In the genomic region with DNA sequence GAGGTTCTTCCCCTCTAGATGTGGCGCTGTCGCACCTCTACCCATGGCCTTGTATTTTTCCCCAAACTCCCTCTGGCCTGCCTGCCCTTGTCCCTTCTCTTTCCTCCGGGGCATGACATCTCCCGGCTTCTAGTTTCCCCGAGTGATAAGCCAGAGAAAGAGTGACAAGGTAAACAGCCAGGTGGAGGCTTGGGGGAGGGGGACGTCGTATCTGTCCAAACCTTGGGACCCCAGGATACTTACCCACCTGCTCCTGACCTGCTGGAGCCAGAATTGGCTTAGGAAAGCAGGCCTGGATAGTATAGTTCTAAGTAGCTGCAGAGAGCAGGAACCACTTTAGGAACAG, we compare ENCODE assay signal across 7 mouse cellular contexts. TPM values are rescaled to one million over a fixed set of nuclear protein-coding genes. Genes with fewer than 3 reads are reported as not detected.
DNase-seq lines count a peak whose midpoint lies in the region; ATAC-seq and TF ChIP-seq lines count a peak whose summit lies in the region.

No protein-coding gene starts in this region.

- H3K36me3 ChIP-seq in lung, embryonic 14.5 days (ENCODE audit: insufficient read depth), result no peaks in the 10 kb centered on the region
- H3K36me3 ChIP-seq in embryonic facial prominence, embryonic 12.5 days, result no peaks in the 10 kb centered on the region
- no peaks in the 10 kb centered on the region for H3K36me3 ChIP-seq in intestine, embryonic 14.5 days (ENCODE audit: control insufficient read depth, insufficient read depth, low read length)
- H3K36me3 ChIP-seq in neural tube, embryonic 15.5 days, result no peaks in the 10 kb centered on the region

- no peaks in the 10 kb centered on the region for H3K9me3 ChIP-seq in lung, embryonic 14.5 days (ENCODE audit: low read depth, low read length)
- H3K9me3 ChIP-seq in embryonic facial prominence, embryonic 12.5 days, result no peaks in the 10 kb centered on the region
- H3K9me3 ChIP-seq in intestine, embryonic 14.5 days (ENCODE audit: control insufficient read depth, low read length), result no peaks in the 10 kb centered on the region
- no peaks in the 10 kb centered on the region for H3K9me3 ChIP-seq in neural tube, embryonic 15.5 days (replicated peaks)

- peak overlapping the region; percentile 84 for H3K4me2 ChIP-seq in lung, embryonic 14.5 days
- peak overlapping the region; percentile 71 for H3K4me2 ChIP-seq in embryonic facial prominence, embryonic 12.5 days (replicated peaks)
- H3K4me2 ChIP-seq in intestine, embryonic 14.5 days (ENCODE audit: low read length), result peak overlapping the region; percentile 79
- peak overlapping the region; percentile 76 for H3K4me2 ChIP-seq in neural tube, embryonic 15.5 days

- no peak for DNase-seq in lung, embryonic 14.5 days
- no peak for DNase-seq in lung, postnatal 4 days
- peak; percentile 62 for DNase-seq in intestine, embryonic 14.5 days (ENCODE audit: low spot score)
- DNase-seq in ovary, postnatal 10 days (ENCODE audit: low spot score), result no peak
- DNase-seq in right cerebral cortex, adult 18-20 months, result no peak

- peak overlapping the region; percentile 72 for H3K9ac ChIP-seq in lung, embryonic 14.5 days
- peak overlapping the region; percentile 89 for H3K9ac ChIP-seq in embryonic facial prominence, embryonic 12.5 days
- peak overlapping the region; percentile 62 for H3K9ac ChIP-seq in intestine, embryonic 14.5 days (ENCODE audit: low read length)
- H3K9ac ChIP-seq in neural tube, embryonic 15.5 days (replicated peaks), result peak overlapping the region; percentile 95

- ATAC-seq in lung, embryonic 14.5 days (ENCODE audit: insufficient read depth), result no peak; the same call in 1 of the 2 replicates
- ATAC-seq in embryonic facial prominence, embryonic 12.5 days (ENCODE audit: insufficient number of reproducible peaks, insufficient read depth, low FRiP score, low TSS enrichment), result peak; percentile 69; the same call in 1 of the 2 replicates
- no peak for ATAC-seq in intestine, embryonic 14.5 days (replicated peaks; ENCODE audit: low FRiP score, low TSS enrichment, low read depth)
- ATAC-seq in neural tube, embryonic 15.5 days (ENCODE audit: low FRiP score), result peak; percentile 2; the same call in 1 of the 2 replicates

- H3K4me3 ChIP-seq in lung, embryonic 14.5 days (ENCODE audit: low read depth, low read length), result peak overlapping the region; percentile 73
- peak overlapping the region; percentile 85 for H3K4me3 ChIP-seq in embryonic facial prominence, embryonic 12.5 days
- peak overlapping the region; percentile 72 for H3K4me3 ChIP-seq in intestine, embryonic 14.5 days (ENCODE audit: low read depth, low read length)
- peak overlapping the region; percentile 85 for H3K4me3 ChIP-seq in neural tube, embryonic 15.5 days (replicated peaks)

- WGBS in lung, embryonic 14.5 days, result 2% methylated on average over 7 of the region's 7 CpGs
- 2% methylated on average over 7 of the region's 7 CpGs for WGBS in embryonic facial prominence, embryonic 12.5 days
- WGBS in intestine, embryonic 14.5 days, result 3% methylated on average over 7 of the region's 7 CpGs
- WGBS in neural tube, embryonic 15.5 days, result 2% methylated on average over 7 of the region's 7 CpGs

- H3K27me3 ChIP-seq in lung, embryonic 14.5 days (ENCODE audit: insufficient read depth, low read length), result no peaks in the 10 kb centered on the region
- no peaks in the 10 kb centered on the region for H3K27me3 ChIP-seq in embryonic facial prominence, embryonic 12.5 days
- H3K27me3 ChIP-seq in intestine, embryonic 14.5 days (replicated peaks; ENCODE audit: control insufficient read depth, insufficient read depth, low read length), result no peaks in the 10 kb centered on the region
- H3K27me3 ChIP-seq in neural tube, embryonic 15.5 days (replicated peaks), result no peaks in the 10 kb centered on the region

- no peak overlapping the region for H3K27ac ChIP-seq in lung, embryonic 14.5 days (ENCODE audit: low read depth)
- H3K27ac ChIP-seq in embryonic facial prominence, embryonic 12.5 days, result no peak overlapping the region
- H3K27ac ChIP-seq in intestine, embryonic 14.5 days (ENCODE audit: low read depth), result no peak overlapping the region
- H3K27ac ChIP-seq in neural tube, embryonic 15.5 days (replicated peaks), result peak overlapping the region; percentile 94

- no peak for TF ChIP-seq CTCF in lung, embryonic 14.5 days (IDR thresholded peaks at IDR 0.05; ENCODE audit: low read depth)

- H3K4me1 ChIP-seq in lung, embryonic 14.5 days (ENCODE audit: insufficient read depth), result peaks cover 4% of the 10 kb centered on the region; the same call in 1 of the 2 replicates
- peaks cover 18% of the 10 kb centered on the region for H3K4me1 ChIP-seq in embryonic facial prominence, embryonic 12.5 days
- peaks cover 8% of the 10 kb centered on the region for H3K4me1 ChIP-seq in intestine, embryonic 14.5 days (replicated peaks; ENCODE audit: control insufficient read depth, insufficient read depth, low read length)
- peaks cover 33% of the 10 kb centered on the region for H3K4me1 ChIP-seq in neural tube, embryonic 15.5 days

RNA-seq across cellular contexts. Expression of a gene that starts 0.7 kb away (rescaled TPM):
- polyA plus RNA-seq in lung, embryonic 14.5 days (2014; fragmentation: Nextera tagmentation; extraction: Ambion mirVana), result 17.9 and 18.2 TPM in 2 replicates
- polyA plus RNA-seq in embryonic facial prominence, embryonic 12.5 days (2016; fragmentation: Nextera tagmentation; extraction: Ambion mirVana), result 28.8 and 29.3 TPM in 2 replicates
- polyA plus RNA-seq in intestine, embryonic 14.5 days (2014; fragmentation: Nextera tagmentation; extraction: Ambion mirVana), result 18.5 and 19.2 TPM in 2 replicates
- polyA plus RNA-seq in neural tube, embryonic 15.5 days (2015; fragmentation: Nextera tagmentation; extraction: Ambion mirVana), result 135 and 164 TPM in 2 replicates

RNA-seq across cellular contexts. Expression of a gene that starts 52.7 kb away (rescaled TPM):
- 72.3 and 72.5 TPM in 2 replicates for polyA plus RNA-seq in lung, embryonic 14.5 days (2014; fragmentation: Nextera tagmentation; extraction: Ambion mirVana)
- 78.5 and 85.9 TPM in 2 replicates for polyA plus RNA-seq in embryonic facial prominence, embryonic 12.5 days (2016; fragmentation: Nextera tagmentation; extraction: Ambion mirVana)
- polyA plus RNA-seq in intestine, embryonic 14.5 days (2014; fragmentation: Nextera tagmentation; extraction: Ambion mirVana), result 59.9 and 60.7 TPM in 2 replicates
- 69.9 and 71.2 TPM in 2 replicates for polyA plus RNA-seq in neural tube, embryonic 15.5 days (2015; fragmentation: Nextera tagmentation; extraction: Ambion mirVana)

Comparison
In these comparisons a context has a peak if more than half of its experiments do, and no peak if none do; other contexts are left out.
1. ATAC-seq: peak in embryonic facial prominence, embryonic 12.5 days (single experiment) and neural tube, embryonic 15.5 days (single experiment); none in lung, embryonic 14.5 days (single experiment) and intestine, embryonic 14.5 days (single experiment).
2. Peak in every context shown above with its lines, with median percentiles within 50 percentile points of each other: H3K4me2 ChIP-seq, H3K4me3 ChIP-seq and H3K9ac ChIP-seq.